Mouse (Mus musculus): ENCODE measurements around the gene Maml2. TPM values are rescaled to one million over a fixed set of nuclear protein-coding genes. Genes with fewer than 3 reads are reported as not detected.

Maml2 gene
- polyA plus RNA-seq, 1 experiment from 2014 or later, result 11.6 TPM

- H3K27me3 ChIP-seq (replicated peaks), result no peaks in the 10 kb centered on the region
- no peaks in the 10 kb centered on the region; the same call in 1 of the 2 replicates for H3K4me1 ChIP-seq (replicated peaks)
- no peaks in the 10 kb centered on the region for H3K9me3 ChIP-seq (replicated peaks)
- H3K9ac ChIP-seq, result no peak overlapping the region
- ATAC-seq (ENCODE audit: insufficient number of reproducible peaks, low FRiP score), result no peak
- H3K4me2 ChIP-seq, result no peak overlapping the region
- WGBS, result 76% methylated on average over 3 of the region's 3 CpGs
- H3K27ac ChIP-seq (ENCODE audit: poor library complexity, severe bottlenecking), result no peak overlapping the region
- no peak overlapping the region for H3K4me3 ChIP-seq
- no peaks in the 10 kb centered on the region for H3K36me3 ChIP-seq
Observed at GRCm38 (mm10) chr9:13556696-13557095, 258.9 kb downstream of the Maml2 start.

GRCm38 (mm10) chr9:13558811-13559372, 261.1 kb downstream of the Maml2 start:
- WGBS, result 66% methylated on average over 4 of the region's 4 CpGs

GRCm38 (mm10) chr9:13560651-13561050, 262.9 kb downstream of the Maml2 start:
- Histone ChIP-seq H3K27me3 (replicated peaks) (no peaks in the 10 kb centered on the region), H3K27ac (ENCODE audit: poor library complexity, severe bottlenecking) (no peak overlapping the region), H3K9me3 (replicated peaks) (no peaks in the 10 kb centered on the region), H3K9ac (no peak overlapping the region), H3K36me3 (no peaks in the 10 kb centered on the region), H3K4me3 (no peak overlapping the region), H3K4me1 (replicated peaks) (peaks cover 28% of the 10 kb centered on the region), H3K4me2 (no peak overlapping the region)
- ATAC-seq (ENCODE audit: insufficient number of reproducible peaks, low FRiP score), result no peak
- WGBS, result 86% methylated on average over 9 of the region's 9 CpGs

More at GRCm38 (mm10) chr9:13558811-13559372, 261.1 kb downstream of the Maml2 start:
- ATAC-seq (ENCODE audit: insufficient number of reproducible peaks, low FRiP score), result no peak
- Histone ChIP-seq H3K27ac (ENCODE audit: poor library complexity, severe bottlenecking) (no peak overlapping the region), H3K27me3 (replicated peaks) (no peaks in the 10 kb centered on the region), H3K9me3 (replicated peaks) (no peaks in the 10 kb centered on the region), H3K4me3 (no peak overlapping the region), H3K9ac (no peak overlapping the region), H3K4me1 (replicated peaks) (peaks cover 16% of the 10 kb centered on the region), H3K36me3 (no peaks in the 10 kb centered on the region), H3K4me2 (no peak overlapping the region)

GRCm38 (mm10) chr9:13561335-13561734, 263.6 kb downstream of the Maml2 start:
- Histone ChIP-seq H3K9ac (no peak overlapping the region), H3K9me3 (replicated peaks) (no peaks in the 10 kb centered on the region), H3K27me3 (replicated peaks) (no peaks in the 10 kb centered on the region), H3K4me1 (replicated peaks) (peaks cover 28% of the 10 kb centered on the region), H3K27ac (ENCODE audit: poor library complexity, severe bottlenecking) (no peak overlapping the region), H3K36me3 (no peaks in the 10 kb centered on the region), H3K4me3 (no peak overlapping the region), H3K4me2 (no peak overlapping the region)
- no peak for ATAC-seq (ENCODE audit: insufficient number of reproducible peaks, low FRiP score)
- WGBS, result 85% methylated on average over 1 of the region's 1 CpGs

GRCm38 (mm10) chr9:13563475-13564414, 266.0 kb downstream of the Maml2 start:
- 26% methylated on average over 10 of the region's 10 CpGs for WGBS
- peak; percentile 57; the same call in 1 of the 2 replicates for ATAC-seq (ENCODE audit: insufficient number of reproducible peaks, low FRiP score)
- H3K27ac ChIP-seq (ENCODE audit: poor library complexity, severe bottlenecking), result peak overlapping the region; percentile 89
- H3K4me3 ChIP-seq, result no peak overlapping the region
- peak overlapping the region; percentile 32 for H3K4me2 ChIP-seq
- peak overlapping the region; percentile 25; the same call in 1 of the 2 replicates for H3K9ac ChIP-seq
- H3K4me1 ChIP-seq (replicated peaks), result peaks cover 28% of the 10 kb centered on the region
- no peaks in the 10 kb centered on the region for H3K36me3 ChIP-seq
- no peaks in the 10 kb centered on the region for H3K9me3 ChIP-seq (replicated peaks)
- H3K27me3 ChIP-seq (replicated peaks), result no peaks in the 10 kb centered on the region

- ATAC-seq (ENCODE audit: insufficient number of reproducible peaks, low FRiP score), result no peak
- Histone ChIP-seq H3K36me3 (no peaks in the 10 kb centered on the region), H3K27ac (ENCODE audit: poor library complexity, severe bottlenecking) (no peak overlapping the region), H3K4me3 (no peak overlapping the region), H3K9me3 (replicated peaks) (no peaks in the 10 kb centered on the region), H3K27me3 (replicated peaks) (no peaks in the 10 kb centered on the region), H3K9ac (no peak overlapping the region), H3K4me2 (no peak overlapping the region), H3K4me1 (replicated peaks) (peaks cover 28% of the 10 kb centered on the region)
- 79% methylated on average over 11 of the region's 11 CpGs for WGBS
Observed at GRCm38 (mm10) chr9:13565343-13566019, 267.7 kb downstream of the Maml2 start.

- WGBS, result 83% methylated on average over 5 of the region's 5 CpGs
- ATAC-seq (ENCODE audit: insufficient number of reproducible peaks, low FRiP score), result no peak
- no peaks in the 10 kb centered on the region for H3K9me3 ChIP-seq (replicated peaks)
Observed at GRCm38 (mm10) chr9:13566154-13566885, 268.6 kb downstream of the Maml2 start.

GRCm38 (mm10) chr9:13569023-13569422, 271.3 kb downstream of the Maml2 start:
- Histone ChIP-seq H3K9me3 (replicated peaks) (peaks cover 3% of the 10 kb centered on the region), H3K27me3 (replicated peaks) (no peaks in the 10 kb centered on the region), H3K9ac (no peak overlapping the region), H3K4me1 (replicated peaks) (peaks cover 16% of the 10 kb centered on the region), H3K36me3 (no peaks in the 10 kb centered on the region), H3K27ac (ENCODE audit: poor library complexity, severe bottlenecking) (no peak overlapping the region), H3K4me3 (no peak overlapping the region), H3K4me2 (no peak overlapping the region)
- WGBS, result 90% methylated on average over 4 of the region's 4 CpGs
- ATAC-seq (ENCODE audit: insufficient number of reproducible peaks, low FRiP score), result no peak

More at GRCm38 (mm10) chr9:13566154-13566885, 268.6 kb downstream of the Maml2 start:
- H3K27me3 ChIP-seq (replicated peaks), result no peaks in the 10 kb centered on the region
- no peak overlapping the region for H3K27ac ChIP-seq (ENCODE audit: poor library complexity, severe bottlenecking)
- H3K4me1 ChIP-seq (replicated peaks), result peaks cover 28% of the 10 kb centered on the region
- H3K4me3 ChIP-seq, result no peak overlapping the region
- H3K9ac ChIP-seq, result no peak overlapping the region
- no peaks in the 10 kb centered on the region for H3K36me3 ChIP-seq
- no peak overlapping the region for H3K4me2 ChIP-seq

GRCm38 (mm10) chr9:13572847-13573246, 275.1 kb downstream of the Maml2 start:
- Histone ChIP-seq H3K36me3 (no peaks in the 10 kb centered on the region), H3K4me1 (replicated peaks) (peaks cover 16% of the 10 kb centered on the region), H3K9ac (no peak overlapping the region), H3K9me3 (replicated peaks) (peaks cover 3% of the 10 kb centered on the region), H3K27ac (ENCODE audit: poor library complexity, severe bottlenecking) (no peak overlapping the region), H3K4me2 (no peak overlapping the region), H3K27me3 (replicated peaks) (no peaks in the 10 kb centered on the region), H3K4me3 (no peak overlapping the region)
- 91% methylated on average over 3 of the region's 3 CpGs for WGBS
- ATAC-seq (ENCODE audit: insufficient number of reproducible peaks, low FRiP score), result no peak

GRCm38 (mm10) chr9:13574059-13574458, 276.3 kb downstream of the Maml2 start:
- WGBS, result 41% methylated on average over 5 of the region's 5 CpGs
- no peak overlapping the region for H3K4me2 ChIP-seq
- H3K4me3 ChIP-seq, result no peak overlapping the region
- no peak; the same call in 1 of the 2 replicates for ATAC-seq (ENCODE audit: insufficient number of reproducible peaks, low FRiP score)
- peaks cover 16% of the 10 kb centered on the region for H3K4me1 ChIP-seq (replicated peaks)
- H3K27me3 ChIP-seq (replicated peaks), result no peaks in the 10 kb centered on the region
- peaks cover 3% of the 10 kb centered on the region; the same call in 1 of the 2 replicates for H3K36me3 ChIP-seq
- no peak overlapping the region for H3K9ac ChIP-seq
- peaks cover 3% of the 10 kb centered on the region for H3K9me3 ChIP-seq (replicated peaks)
- no peak overlapping the region; the same call in 1 of the 2 replicates for H3K27ac ChIP-seq (ENCODE audit: poor library complexity, severe bottlenecking)

Measured in heart, embryonic 12.5 days (tissue).